Mouse (Mus musculus) ES-E14 (cell line): Measurements from ENCODE around the gene Sae1.

Source experiments
- CHD2 ChIP-seq: IDR thresholded peaks from 2 replicates; pipeline ENCODE4 v1.6.1; 2014; ENCODE audit warnings: mild to moderate bottlenecking, low read depth, low read length, inconsistent platforms
- HCFC1 ChIP-seq: IDR thresholded peaks from 2 replicates; pipeline ENCODE4 v1.6.1; 2012; ENCODE audit warnings: low read length, inconsistent platforms, borderline replicate concordance; ENCODE audit not compliant: insufficient read depth
- MAFK ChIP-seq: IDR thresholded peaks from 2 replicates; pipeline ENCODE4 v1.6.1; 2014; ENCODE audit warnings: mild to moderate bottlenecking, low read depth, low read length, inconsistent platforms; ENCODE audit not compliant: insufficient read depth
- ZC3H11A ChIP-seq: IDR thresholded peaks from 2 replicates; pipeline ENCODE4 v1.6.1; 2012; ENCODE audit warnings: low read depth, mild to moderate bottlenecking, inconsistent platforms, low read length, borderline replicate concordance
- ZNF384 ChIP-seq: IDR thresholded peaks from 2 replicates; pipeline ENCODE4 v1.6.1; 2012; ENCODE audit warnings: low read depth, low read length, inconsistent platforms

GRCm38 (mm10) chr7:16296146-16296545 lies 91.5 kb downstream of the Sae1 start:
- TF ChIP-seq MAFK (no peak), ZC3H11A (no peak), HCFC1 (no peak), ZNF384 (no peak), CHD2 (no peak)
